Comparison of ENCODE assay signal across 25 mouse cellular contexts in genomic region chr9:95387881-95388380, GRCm38 (mm10). TPM values are rescaled to one million over a fixed set of nuclear protein-coding genes. Genes with fewer than 3 reads are reported as not detected.
A peak's percentile ranks its signal among the peaks of the same experiment; 100 is the strongest.
DNase-seq lines count a peak whose midpoint lies in the region; ATAC-seq and TF ChIP-seq lines count a peak whose summit lies in the region.
"Had no signal": no experiment of that assay in that cellular context is flagged by ENCODE, and none has a peak within 500 bp of the region (broad histone marks: within the 10 kb centered on the region; RNA-seq: fewer than 3 reads in every experiment).

No protein-coding gene starts in this region.

- H3K27me3 ChIP-seq in heart, embryonic 10.5 days (ENCODE audit: insufficient read depth, poor library complexity, severe bottlenecking): no peaks in the 10 kb centered on the region
- H3K27me3 ChIP-seq in kidney, adult 2 months (replicated peaks; ENCODE audit: control insufficient read depth, insufficient read depth, low read length): no peaks in the 10 kb centered on the region
- no peaks in the 10 kb centered on the region for H3K27me3 ChIP-seq in kidney, embryonic 16.5 days (ENCODE audit: insufficient read depth, low read length)
- H3K27me3 ChIP-seq: embryonic facial prominence, embryonic 12.5 days; embryonic facial prominence, embryonic 15.5 days; heart, embryonic 13.5 days; hindbrain, embryonic 12.5 days; hindbrain, embryonic 15.5 days had no signal

- no peaks in the 10 kb centered on the region for H3K36me3 ChIP-seq in heart, embryonic 10.5 days
- no peaks in the 10 kb centered on the region for H3K36me3 ChIP-seq in kidney, adult 2 months (ENCODE audit: control insufficient read depth, insufficient read depth, low read length)
- no peaks in the 10 kb centered on the region for H3K36me3 ChIP-seq in kidney, embryonic 16.5 days (ENCODE audit: insufficient read depth, low read length)
- H3K36me3 ChIP-seq: embryonic facial prominence, embryonic 12.5 days; embryonic facial prominence, embryonic 15.5 days; heart, embryonic 13.5 days; hindbrain, embryonic 12.5 days; hindbrain, embryonic 15.5 days had no signal

- no peaks in the 10 kb centered on the region for H3K9me3 ChIP-seq in heart, embryonic 10.5 days
- H3K9me3 ChIP-seq in kidney, embryonic 16.5 days (ENCODE audit: low read length): no peaks in the 10 kb centered on the region
- H3K9me3 ChIP-seq: embryonic facial prominence, embryonic 12.5 days; embryonic facial prominence, embryonic 15.5 days; heart, embryonic 13.5 days; hindbrain, embryonic 12.5 days; hindbrain, embryonic 15.5 days had no signal

- TF ChIP-seq CTCF in kidney, adult 2 months (conservative IDR thresholded peaks at IDR 0.05; ENCODE audit: insufficient read depth, insufficient read length, low read depth, low read length): no peak

- H3K27ac ChIP-seq in heart, embryonic 10.5 days: no peak overlapping the region
- H3K27ac ChIP-seq in kidney, adult 2 months (ENCODE audit: insufficient read depth, low read depth, low read length): no peak overlapping the region
- H3K27ac ChIP-seq in kidney, embryonic 16.5 days (ENCODE audit: low read length): no peak overlapping the region
- H3K27ac ChIP-seq: embryonic facial prominence, embryonic 12.5 days; embryonic facial prominence, embryonic 15.5 days; gastrocnemius, adult 2 months; heart, adult 2 months; heart, embryonic 13.5 days; hindbrain, embryonic 12.5 days; hindbrain, embryonic 15.5 days had no signal

- no peak overlapping the region for H3K4me3 ChIP-seq in heart, embryonic 10.5 days
- H3K4me3 ChIP-seq in kidney, adult 2 months (ENCODE audit: insufficient read depth, low read depth, low read length): no peak overlapping the region
- no peak overlapping the region for H3K4me3 ChIP-seq in kidney, embryonic 16.5 days (ENCODE audit: low read length)
- H3K4me3 ChIP-seq: embryonic facial prominence, embryonic 12.5 days; embryonic facial prominence, embryonic 15.5 days; gastrocnemius, adult 2 months; heart, adult 2 months; heart, embryonic 13.5 days; hindbrain, embryonic 12.5 days; hindbrain, embryonic 15.5 days had no signal

- WGBS in heart, embryonic 10.5 days: 82% methylated on average over 8 of the region's 8 CpGs
- WGBS in kidney, adult 2 months: 37% methylated on average over 8 of the region's 8 CpGs
- 73% methylated on average over 8 of the region's 8 CpGs for whole genome bisulfite sequencing in kidney, embryonic 16.5 days

- H3K9ac ChIP-seq in kidney, embryonic 16.5 days (replicated peaks; ENCODE audit: low read length): no peak overlapping the region
- H3K9ac ChIP-seq: embryonic facial prominence, embryonic 12.5 days; embryonic facial prominence, embryonic 15.5 days; forebrain, postnatal 0 days; heart, embryonic 13.5 days; hindbrain, embryonic 12.5 days; hindbrain, embryonic 15.5 days had no signal

- no peaks in the 10 kb centered on the region for H3K4me1 ChIP-seq in heart, embryonic 10.5 days
- H3K4me1 ChIP-seq in kidney, adult 2 months (ENCODE audit: control insufficient read depth, insufficient read depth, low read length): no peaks in the 10 kb centered on the region
- H3K4me1 ChIP-seq in kidney, embryonic 16.5 days (ENCODE audit: insufficient read depth, low read length): no peaks in the 10 kb centered on the region
- H3K4me1 ChIP-seq: embryonic facial prominence, embryonic 12.5 days; embryonic facial prominence, embryonic 15.5 days; heart, embryonic 13.5 days; hindbrain, embryonic 12.5 days; hindbrain, embryonic 15.5 days had no signal

- peak; percentile 26 for DNase-seq in heart, adult 8-10 months (ENCODE audit: low spot score)
- DNase-seq in heart, embryonic 10.5 days (ENCODE audit: low spot score): no peak
- peak; percentile 70 for DNase-seq in kidney, adult 2 months
- peak; percentile 7 to 40 for DNase-seq in kidney, postnatal 25 days
- no peak for DNase-seq in kidney, adult 18-20 months
- DNase-seq: adrenal gland, adult 2 months; adrenal gland, postnatal 14 days; cerebellum, adult 11 months; cerebellum, adult 2 months; cerebellum, adult 9-11 months; cerebellum, postnatal 25 days; forebrain, postnatal 0 days; gastrocnemius, adult 2 months; gastrocnemius, postnatal 14 days; heart, postnatal 14 days had no signal

- ATAC-seq in kidney, embryonic 16.5 days (ENCODE audit: low FRiP score, low TSS enrichment): no peak
- ATAC-seq: CD4-positive, CD25-positive, alpha-beta regulatory T cell, adult 4 months; forebrain, embryonic 14.5 days; forebrain, postnatal 0 days had no signal

- H3K4me2 ChIP-seq in kidney, embryonic 16.5 days (replicated peaks; ENCODE audit: low read depth, low read length): no peak overlapping the region
- H3K4me2 ChIP-seq: embryonic facial prominence, embryonic 12.5 days; embryonic facial prominence, embryonic 15.5 days; heart, embryonic 13.5 days; hindbrain, embryonic 12.5 days; hindbrain, embryonic 15.5 days had no signal

- no peak for TF ChIP-seq POLR2A in kidney, adult 2 months (IDR thresholded peaks at IDR 0.05; ENCODE audit: low read depth, low read length)

RNA-seq across cellular contexts. Expression of gene Chst2, which starts 18.6 kb away (rescaled TPM):
- 1 to 10 TPM in 3 of 4 experiments, under 1 TPM in 1; 0.95 to 1.2 (median 1.0) TPM for total RNA-seq in heart, adult 8-10 months (2022)
- 1.6 and 2.1 TPM in 2 replicates for polyA plus RNA-seq in heart, embryonic 10.5 days (2016; fragmentation: Nextera tagmentation; extraction: Ambion mirVana)
- 2.6 and 3.3 TPM in 2 replicates for polyA plus RNA-seq in kidney, adult 2 months (2012; rRNA removed)
- polyA plus RNA-seq in kidney, embryonic 16.5 days (2015; fragmentation: Nextera tagmentation; extraction: Ambion mirVana): 6.6 and 7.2 TPM in 2 replicates
- total RNA-seq: MEL had no signal

Comparison
In these comparisons a context has a peak if more than half of its experiments do, and no peak if none do; other contexts are left out.
1. DNase-seq: peak in heart, adult 8-10 months (single experiment), kidney, adult 2 months (single experiment) and kidney, postnatal 25 days (2 of 2); none in heart, embryonic 10.5 days (single experiment) and kidney, adult 18-20 months (single experiment).